Mouse (Mus musculus): ENCODE data around the gene 1700015G11Rik. TPM values are rescaled to one million over a fixed set of nuclear protein-coding genes. Genes with fewer than 3 reads are reported as not detected.

Gene 1700015G11Rik
- polyA plus RNA-seq (2015; fragmentation: Nextera tagmentation; extraction: Ambion mirVana): not detected in 2 replicates

DNA sequence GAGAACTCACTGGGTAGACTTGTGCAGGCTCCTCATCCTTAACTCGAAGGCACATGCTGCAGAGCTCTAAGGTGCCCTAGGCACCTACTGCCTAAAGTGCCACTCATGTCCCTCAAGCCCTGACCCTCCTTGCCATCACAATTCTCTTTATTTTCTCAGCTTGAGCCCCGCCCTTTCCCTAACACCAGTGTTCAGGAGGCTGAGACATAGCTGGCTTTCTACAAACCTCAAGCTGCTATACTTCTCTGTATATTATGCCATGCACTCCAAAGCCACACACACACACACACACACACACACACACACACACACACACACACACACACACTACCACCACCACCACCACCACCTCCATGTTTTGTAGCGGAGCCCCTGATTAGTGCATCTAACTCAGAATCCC is at the start of gene 1700015G11Rik:
Gene 1700015G11Rik, minus strand, starts transcription at position 101 of the 400 bp plus-strand sequence.

DNA sequence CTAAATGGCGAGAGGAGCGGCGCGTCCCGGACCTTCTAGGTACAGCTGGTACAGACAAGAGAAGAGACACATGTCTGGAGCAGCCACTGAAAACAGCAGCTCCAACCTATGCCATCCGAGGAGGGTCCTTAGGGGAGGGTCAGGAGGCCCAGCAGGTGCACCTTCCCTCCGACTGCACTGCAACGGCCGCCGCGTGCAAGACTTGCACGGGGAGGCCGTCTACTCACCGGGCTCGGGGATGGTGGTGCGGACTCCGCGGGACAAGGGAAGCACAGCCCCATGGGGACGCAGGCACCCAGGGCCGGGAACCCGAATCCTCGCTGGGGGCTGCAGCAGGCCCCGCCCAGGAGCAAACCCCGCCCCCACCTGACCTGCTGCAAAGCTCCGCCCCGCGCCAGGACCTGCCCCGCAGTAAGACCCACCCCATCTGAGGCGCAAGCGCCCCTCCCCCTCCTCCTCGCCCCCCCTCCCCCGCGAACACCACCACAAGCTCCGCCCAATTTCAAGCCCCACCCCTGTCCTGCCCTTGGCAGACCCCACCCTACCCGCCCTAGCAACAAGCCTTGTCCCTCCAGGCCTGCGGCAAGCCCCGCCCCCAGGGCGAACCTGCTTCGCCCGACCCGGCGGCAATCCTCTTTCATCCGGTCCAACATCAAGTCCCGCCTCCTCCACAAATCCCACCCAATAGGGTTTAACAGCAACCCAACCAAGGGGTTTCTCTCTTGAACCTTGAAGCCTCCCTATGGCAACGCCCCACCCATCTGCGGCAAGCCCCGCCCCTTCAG is 9.8 kb downstream of the 1700015G11Rik start, which contains the start of gene Svip:
Gene Svip, minus strand, starts transcription at position 508 of the 785 bp plus-strand sequence.

Other genes starting within 250 kb of the 1700015G11Rik start
- gene Gas2, start 153.7 kb downstream of the 1700015G11Rik start, polyA plus RNA-seq (2015; fragmentation: Nextera tagmentation; extraction: Ambion mirVana): 6.6 and 7.9 TPM in 2 replicates
- gene Fancf, start 153.5 kb downstream of the 1700015G11Rik start, polyA plus RNA-seq (2015; fragmentation: Nextera tagmentation; extraction: Ambion mirVana): 4.9 and 5.2 TPM in 2 replicates
- 3.5 and 3.6 TPM in 2 replicates for gene Svip, start 9.7 kb downstream of the 1700015G11Rik start, polyA plus RNA-seq (2015; fragmentation: Nextera tagmentation; extraction: Ambion mirVana)